Mouse (Mus musculus) lung, postnatal 4 days (tissue): ENCODE results near the gene Lgr6.

Experiments
- DNase-seq, 2 experiments: peaks; one replicate each; pipeline ENCODE4 v3.0.0; 2021

The Lgr6 gene

GRCm38 (mm10) chr1:134947590-134947989 lies 157.5 kb downstream of the Lgr6 start:
- no peak for DNase-seq

GRCm38 (mm10) chr1:134942898-134943297 lies 162.2 kb downstream of the Lgr6 start:
- no peak for DNase-seq

DNA sequence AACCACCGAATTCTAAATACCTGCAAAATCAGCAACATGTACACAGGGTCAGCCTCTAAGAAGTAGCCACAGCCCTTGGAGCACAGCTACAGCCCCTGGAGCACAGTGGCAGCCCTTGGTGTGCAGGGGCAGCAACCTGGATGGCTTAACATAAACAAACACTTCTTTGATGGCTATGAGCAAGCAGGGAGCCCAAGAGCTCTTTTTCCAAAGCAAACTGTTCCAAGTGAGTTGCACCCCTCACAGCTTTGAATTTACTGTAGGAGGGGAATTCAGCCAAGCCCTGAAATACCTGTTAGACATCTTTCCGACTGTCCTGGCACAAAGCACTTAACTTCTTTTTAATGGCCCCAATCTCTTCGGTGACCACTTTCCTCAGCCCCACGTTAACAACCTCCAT lies 164.2 kb downstream of the Lgr6 start:
- DNase-seq: no peak

DNA sequence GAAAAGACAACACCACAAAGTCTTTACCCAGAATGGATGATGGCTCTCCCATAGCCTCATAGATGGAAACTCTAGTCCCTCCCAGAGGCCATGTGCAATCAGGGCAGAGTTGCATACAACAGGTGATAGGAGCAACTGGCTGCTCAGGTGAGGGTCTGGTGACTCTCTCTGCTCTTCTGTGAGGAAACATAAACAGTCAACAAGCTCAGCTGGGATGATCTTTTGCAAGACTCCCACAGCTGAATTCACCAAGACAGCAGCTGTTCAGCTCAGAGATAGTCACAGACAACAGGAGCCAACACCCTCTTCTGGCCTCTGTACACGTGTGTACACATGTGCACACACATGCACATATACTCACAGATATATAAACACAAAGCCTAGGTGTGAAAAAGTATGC lies 166.8 kb downstream of the Lgr6 start:
- no peak for DNase-seq

DNA sequence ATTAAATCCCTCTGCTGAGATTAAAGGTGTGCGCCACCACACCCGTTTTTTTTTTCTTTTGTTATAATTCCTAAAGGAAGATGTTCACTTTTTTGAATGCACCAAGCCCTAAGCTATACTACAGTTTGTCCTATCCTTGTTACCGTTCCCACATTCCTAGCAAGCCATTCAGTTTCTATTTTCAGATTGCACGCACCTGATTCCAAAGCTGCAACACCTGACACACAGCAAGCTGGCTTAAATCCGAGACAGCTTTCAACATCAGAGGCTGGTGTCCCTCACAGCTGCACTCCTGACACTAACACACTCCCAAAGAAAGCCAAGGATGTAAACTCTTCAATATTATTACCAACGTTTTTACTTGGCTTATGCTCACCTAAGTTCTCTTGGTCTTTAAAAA lies 168.7 kb downstream of the Lgr6 start:
- DNase-seq: no peak
